Mouse (Mus musculus) heart, postnatal 14 days (tissue): ENCODE results near the gene Ddx51. TPM values are rescaled to one million over a fixed set of nuclear protein-coding genes. Genes with fewer than 3 reads are reported as not detected.

ENCODE experiments used
- DNase-seq, 2 experiments: peaks; one replicate each; pipeline ENCODE4 v3.0.0; 2021 to 2022
- intact Hi-C: fragments of 180-260 bp; cut with DNase I; formaldehyde crosslinking; loops from one replicate; pipeline ENCODE4 v1.15.1; 2025
- microRNA-seq, 2 experiments: library from miRNA; unstranded; fragments of <30 nt; microRNA quantifications; one replicate each; pipeline ENCODE4 v1.2.0; 2021 to 2022
- total RNA-seq, 2 experiments: library from RNA; stranded (reverse); gene quantifications; 2 replicates each; pipeline ENCODE4 v1.2.3; 2021

Gene Ddx51
- total RNA-seq, 2 experiments from 2014 or later: 7.7 to 8.3 TPM

DNA sequence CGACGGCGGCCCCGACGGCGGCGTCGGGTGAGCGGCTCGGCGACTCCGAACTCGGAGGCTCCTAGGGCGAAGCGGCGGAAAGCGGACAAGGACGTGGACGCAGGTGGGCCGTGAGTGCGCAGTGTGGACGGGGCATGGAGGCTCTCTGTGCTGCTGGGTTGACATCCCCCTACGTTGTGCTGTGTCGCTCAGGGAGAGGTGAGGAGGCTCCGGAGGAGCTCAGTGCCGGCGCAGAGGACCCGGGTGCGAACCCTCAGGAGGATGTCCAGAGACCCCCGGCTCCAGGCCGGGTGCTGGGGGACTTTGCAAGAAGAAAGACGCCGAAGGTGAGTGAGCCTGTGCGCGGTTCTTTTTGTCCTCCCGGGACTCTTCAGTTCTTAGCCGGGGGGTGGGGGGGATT, 435 bp downstream of the Ddx51 start:
- DNase-seq: no peak

DNA sequence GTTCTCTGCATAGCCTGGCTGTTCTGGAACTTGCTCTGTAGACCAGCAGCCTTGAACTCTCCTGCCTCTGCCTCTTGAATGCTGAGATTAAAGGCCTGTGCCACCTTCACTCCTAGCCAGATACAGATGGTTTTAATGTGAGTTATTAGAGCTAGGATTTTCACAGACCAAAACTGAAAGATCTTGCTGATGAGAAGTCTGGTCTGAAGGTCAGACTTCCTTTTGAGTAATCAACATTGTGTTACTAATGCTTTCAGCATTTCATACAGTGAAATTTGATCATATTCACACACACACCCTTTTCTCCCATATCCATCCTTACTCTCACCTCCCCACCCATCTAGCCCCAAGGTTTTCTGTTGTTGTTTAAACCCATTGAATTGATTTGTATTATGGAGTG, 6.4 kb downstream of the Ddx51 start:
- no peak for DNase-seq
- intact Hi-C loops: no loop called here

More for the DNA sequence above, 435 bp downstream of the Ddx51 start:
- intact Hi-C loops: no loop called here

DNA sequence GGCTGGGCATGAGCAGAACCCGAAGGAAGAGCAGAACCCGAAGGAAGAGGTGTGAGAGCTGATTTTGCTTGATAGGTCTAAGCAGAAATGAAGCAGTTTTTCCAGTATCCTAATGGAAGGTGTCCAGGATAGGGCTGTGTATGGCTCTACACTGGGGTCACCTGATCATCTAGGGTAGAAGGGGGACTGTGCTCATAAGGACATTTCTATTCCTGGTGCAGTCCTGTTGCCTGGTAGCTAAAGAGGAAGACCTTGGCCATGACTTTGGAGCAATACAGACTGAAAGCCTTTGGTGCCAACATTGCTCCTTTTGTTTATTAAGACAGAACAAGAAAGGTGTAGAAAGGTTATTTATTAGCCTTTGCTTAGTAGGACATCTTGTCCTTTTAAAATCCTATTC, 10.8 kb downstream of the Ddx51 start:
- no peak for DNase-seq
- intact Hi-C loops: no loop called here

DNA sequence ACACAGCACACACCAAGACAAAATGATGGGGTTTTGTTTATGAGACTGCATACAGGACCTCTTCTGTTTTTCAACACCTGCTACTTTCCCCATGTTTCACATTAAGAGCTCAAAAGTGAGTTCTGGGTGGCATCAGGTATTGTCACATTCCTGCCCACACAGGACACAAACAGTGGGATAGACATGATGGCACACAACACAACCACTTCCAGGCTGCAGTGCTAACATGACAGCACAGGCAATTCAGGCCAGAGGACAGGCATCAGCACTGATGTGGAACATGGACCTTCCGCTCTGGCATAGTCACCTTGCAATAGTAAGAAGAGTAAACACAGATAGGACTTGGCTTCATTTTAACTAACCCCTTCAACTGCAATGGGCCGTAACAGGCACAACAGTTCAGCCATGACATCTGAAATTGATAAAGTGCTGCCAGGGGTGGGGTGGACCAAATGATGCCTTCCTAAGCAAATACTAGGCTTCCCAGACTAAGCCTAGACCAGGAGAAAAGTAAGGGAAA, 11.6 kb downstream of the Ddx51 start:
- no peak for DNase-seq
- intact Hi-C loops: no loop called here

DNA sequence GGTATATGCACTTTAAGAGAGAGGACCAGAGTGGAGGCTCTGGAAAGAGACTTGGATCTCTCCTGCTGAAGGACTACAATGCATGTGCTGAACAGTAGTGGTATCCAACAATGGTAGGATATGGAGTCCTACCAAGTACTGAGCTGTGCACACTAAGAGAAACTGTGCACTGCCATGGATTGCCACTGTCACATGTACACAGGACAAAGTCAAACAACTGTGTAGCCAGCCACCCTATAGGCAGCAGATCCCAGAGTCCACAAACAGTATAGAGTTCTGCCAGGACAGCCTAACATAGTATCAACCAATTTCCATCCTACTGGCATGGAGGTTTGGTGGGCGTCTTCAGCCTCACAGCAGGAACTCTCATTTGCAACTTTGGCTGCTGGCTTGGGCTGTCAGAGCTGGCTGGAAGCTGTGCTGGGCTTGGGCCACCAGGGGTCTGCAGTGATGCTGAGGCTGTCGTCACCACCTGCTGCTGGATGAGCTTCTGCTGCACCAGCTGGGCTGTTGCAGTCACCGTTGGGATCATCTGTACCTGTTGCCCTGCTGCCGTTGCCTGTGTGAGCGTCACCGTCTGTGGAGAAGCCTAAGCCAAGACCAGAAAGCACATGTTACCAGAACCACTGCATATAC, 12.4 kb downstream of the Ddx51 start:
- intact Hi-C loops: no loop called here
- DNase-seq: no peak

DNA sequence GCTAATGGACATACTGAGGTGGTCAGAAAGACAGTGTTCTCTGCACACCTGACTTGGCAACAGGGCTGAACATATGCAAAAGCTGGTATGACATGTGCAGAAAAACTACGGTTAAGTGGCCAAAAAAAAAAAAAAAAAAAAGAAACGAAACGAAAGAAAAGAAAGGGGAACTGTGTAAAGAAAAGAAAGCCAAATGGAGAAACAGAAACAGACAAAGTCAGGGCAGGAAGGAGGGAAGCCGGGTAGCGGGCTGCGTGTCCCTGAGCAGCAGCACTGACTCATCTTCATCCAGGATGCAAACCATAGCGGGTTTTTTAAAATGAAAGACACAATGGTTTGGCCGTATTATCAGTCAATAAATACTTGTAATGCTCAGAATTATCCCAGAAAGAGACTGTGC, 28.8 kb downstream of the Ddx51 start:
- no peak for DNase-seq
- intact Hi-C loops: no loop called here

DNA sequence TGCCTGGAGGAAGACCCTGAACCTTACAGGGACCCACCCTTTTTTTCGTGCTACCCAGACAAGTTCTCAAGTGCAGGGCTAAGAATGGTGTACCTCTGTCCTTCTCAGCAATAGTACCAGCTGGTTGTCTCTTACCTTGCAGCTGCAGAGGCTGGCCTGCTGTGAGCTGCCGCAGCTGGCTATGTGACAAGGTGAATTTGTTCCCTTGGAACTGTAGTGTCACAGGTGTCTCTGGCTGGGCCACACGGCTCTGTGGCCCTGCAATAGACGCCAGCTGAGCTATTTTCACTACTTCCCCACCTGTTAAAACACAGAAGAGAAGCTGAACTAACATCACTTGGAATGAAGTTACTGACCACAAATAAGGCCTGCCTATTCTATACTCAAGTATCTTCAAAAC, 45.4 kb downstream of the Ddx51 start:
- intact Hi-C loops: no loop called here
- no peak for DNase-seq

DNA sequence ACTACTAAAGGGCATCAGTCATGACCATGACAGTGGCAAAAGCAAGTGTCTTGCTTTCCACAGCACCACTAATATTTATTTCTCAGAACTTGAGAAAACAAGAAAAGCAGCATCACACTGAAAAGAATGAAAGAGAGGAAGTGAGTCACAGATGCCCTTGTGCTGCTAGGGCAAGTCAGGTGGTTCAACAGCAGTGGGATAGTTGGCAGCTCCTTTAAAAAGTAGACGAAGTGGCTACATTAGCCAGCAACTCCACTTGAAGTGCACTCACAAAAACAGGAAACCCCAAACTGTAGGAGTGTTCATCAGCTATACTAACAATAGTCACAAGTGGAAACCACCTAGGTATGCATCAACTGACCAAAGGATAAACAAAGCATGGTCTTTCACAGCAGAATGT, 50.8 kb downstream of the Ddx51 start:
- DNase-seq: no peak
- intact Hi-C loops: no loop called here

DNA sequence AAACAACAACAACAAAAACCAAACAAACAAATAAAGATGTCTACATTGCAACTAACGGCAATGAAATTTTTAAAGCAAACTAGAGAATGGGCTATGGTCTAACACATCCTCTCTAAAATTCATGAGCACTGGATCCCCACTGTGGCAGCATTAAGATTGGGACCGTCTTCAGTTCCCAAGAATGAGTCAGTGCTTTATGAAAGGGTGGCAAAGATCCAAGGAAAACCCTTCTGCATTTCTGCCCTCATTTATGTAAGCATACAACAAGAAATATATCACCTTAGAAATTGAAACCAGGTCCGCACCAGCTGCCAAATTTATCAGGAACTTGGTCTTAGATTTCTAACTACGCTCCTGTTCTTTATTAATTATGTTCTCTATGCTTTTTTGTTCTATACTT, 56.0 kb downstream of the Ddx51 start:
- intact Hi-C loops: no loop called here
- no peak for DNase-seq

Small RNAs within 50 kb of the gene (microRNA-seq; reads per million reads assigned to microRNA genes)
- 1.3 to 2.5 reads per million in 2 experiments for gene Mir7026

Other genes with a start within 250 kb of the Ddx51 start
- 10 to 100 TPM; 47.4 to 50.6 TPM for gene Fbrsl1, start 204.9 kb upstream of the Ddx51 start, total RNA-seq
- not detected for gene Galnt9, start 109.1 kb upstream of the Ddx51 start, total RNA-seq
- 10 to 100 TPM; 12.6 to 13.3 TPM for gene Noc4l, start within 50 bp of the Ddx51 start, total RNA-seq
- gene Ep400, start 117.3 kb downstream of the Ddx51 start, total RNA-seq: 10 to 100 TPM; 46.6 TPM
- 10 to 100 TPM; 15.3 to 15.4 TPM for gene Pus1, start 127.2 kb downstream of the Ddx51 start, total RNA-seq
- 10 to 100 TPM; 76.1 to 76.9 TPM for gene Ulk1, start 156.6 kb downstream of the Ddx51 start, total RNA-seq
- gene Hscb, start 186.3 kb downstream of the Ddx51 start, total RNA-seq: 10 to 100 TPM; 16.4 to 20.7 TPM
- 1 to 10 TPM; 4.0 to 5.2 TPM for gene Chek2, start 186.5 kb downstream of the Ddx51 start, total RNA-seq
- 10 to 100 TPM; 20.5 to 21.6 TPM for gene Ttc28, start 226.4 kb downstream of the Ddx51 start, total RNA-seq